Mouse (Mus musculus) kidney, adult 8-10 months (tissue): Measurements from ENCODE around the gene Thtpa.

Source experiments
- DNase-seq, 2 experiments: peaks; one replicate each; pipeline ENCODE4 v3.0.0; 2022

Gene Thtpa

GRCm38 (mm10) chr14:55106990-55107389, 12.4 kb downstream of the Thtpa start:
- no peak for DNase-seq

- DNase-seq = no peak
These were observed 13.8 kb downstream of the Thtpa start for GRCm38 (mm10) chr14:55108202-55108870.

- DNase-seq = no peak
These were observed 14.7 kb downstream of the Thtpa start for GRCm38 (mm10) chr14:55109048-55109873.

GRCm38 (mm10) chr14:55110076-55110475, 15.5 kb downstream of the Thtpa start:
- no peak for DNase-seq

GRCm38 (mm10) chr14:55111720-55112119, 17.1 kb downstream of the Thtpa start:
- no peak for DNase-seq

GRCm38 (mm10) chr14:55113351-55113974, 18.9 kb downstream of the Thtpa start:
- no peak for DNase-seq

- no peak for DNase-seq
These were observed 19.5 kb downstream of the Thtpa start for GRCm38 (mm10) chr14:55113975-55114645.

- peak in 1 of 2 experiments; percentile 33 for DNase-seq
These were observed 20.4 kb downstream of the Thtpa start for GRCm38 (mm10) chr14:55114759-55115701.

- no peak for DNase-seq
These were observed 21.3 kb downstream of the Thtpa start for GRCm38 (mm10) chr14:55115846-55116245.

GRCm38 (mm10) chr14:55116425-55117200, 22.0 kb downstream of the Thtpa start, which contains the start of gene Jph4:
Gene Jph4, minus strand, starts transcription at chr14:55116935.
- no peak for DNase-seq

- no peak for DNase-seq
These were observed 24.3 kb downstream of the Thtpa start for GRCm38 (mm10) chr14:55118852-55119251.

GRCm38 (mm10) chr14:55119421-55120134, 25.0 kb downstream of the Thtpa start:
- DNase-seq = no peak

- DNase-seq = peak; percentile 68 to 85
These were observed 27.4 kb downstream of the Thtpa start for GRCm38 (mm10) chr14:55121947-55122346.

GRCm38 (mm10) chr14:55122359-55122758, 27.8 kb downstream of the Thtpa start:
- no peak for DNase-seq

- DNase-seq = no peak
These were observed 31.1 kb downstream of the Thtpa start for GRCm38 (mm10) chr14:55125711-55126110.

GRCm38 (mm10) chr14:55126521-55126920, 31.9 kb downstream of the Thtpa start:
- DNase-seq = no peak

GRCm38 (mm10) chr14:55135676-55136075, 41.1 kb downstream of the Thtpa start:
- DNase-seq = no peak

GRCm38 (mm10) chr14:55139313-55139712, 44.7 kb downstream of the Thtpa start:
- no peak for DNase-seq

- DNase-seq = no peak
These were observed 51.7 kb downstream of the Thtpa start for GRCm38 (mm10) chr14:55146324-55146723.

GRCm38 (mm10) chr14:55146829-55147401, 52.3 kb downstream of the Thtpa start:
- DNase-seq = no peak
